Mouse (Mus musculus) bone marrow, adult 2 months (tissue): ENCODE measurements at regions not wholly inside any gene's neighbourhood (a gene's known extent, or its start where the extent isn't known, plus 50 kb on each side); places are given as distances from the start of the nearest gene placed in this dataset.

ENCODE experiments used
- H3K27ac ChIP-seq: fragments of 200-500 bp; 2 replicates; pipeline ENCODE4 v1.5.1; 2012; ENCODE audit warnings: low read depth, mild to moderate bottlenecking, control low read depth, inconsistent platforms, low read length; ENCODE audit not compliant: control insufficient read depth, poor library complexity, insufficient read depth
- H3K4me1 ChIP-seq: fragments of 200-500 bp; 2 replicates; pipeline ENCODE4 v1.6.1; 2011; ENCODE audit warnings: low read length; ENCODE audit not compliant: control insufficient read depth, insufficient read depth
- H3K4me3 ChIP-seq: fragments of 200-500 bp; replicated peaks from 2 replicates; pipeline ENCODE3; 2011; ENCODE audit warnings: mild to moderate bottlenecking, low read depth, low read length, control low read depth; ENCODE audit not compliant: control insufficient read depth
- CTCF ChIP-seq: fragments of 200-500 bp; IDR thresholded peaks from 2 replicates; pipeline ENCODE4 v1.5.1; 2011; ENCODE audit warnings: low read length, control low read depth; ENCODE audit not compliant: control insufficient read depth, insufficient read depth
- POLR2A ChIP-seq: fragments of 200-500 bp; IDR thresholded peaks from 2 replicates; pipeline ENCODE4 v1.6.1; 2011; ENCODE audit warnings: low read depth, mild to moderate bottlenecking, control low read depth, low read length, borderline replicate concordance; ENCODE audit not compliant: control insufficient read depth
- WGBS: fragments of 180-500 bp; shearing (Covaris S2); methylation state at CpG from one replicate; pipeline ENCODE4 v1.1.7; 2018; 5-methylcytosine and 5-hydroxymethylcytosine counted together

DNA sequence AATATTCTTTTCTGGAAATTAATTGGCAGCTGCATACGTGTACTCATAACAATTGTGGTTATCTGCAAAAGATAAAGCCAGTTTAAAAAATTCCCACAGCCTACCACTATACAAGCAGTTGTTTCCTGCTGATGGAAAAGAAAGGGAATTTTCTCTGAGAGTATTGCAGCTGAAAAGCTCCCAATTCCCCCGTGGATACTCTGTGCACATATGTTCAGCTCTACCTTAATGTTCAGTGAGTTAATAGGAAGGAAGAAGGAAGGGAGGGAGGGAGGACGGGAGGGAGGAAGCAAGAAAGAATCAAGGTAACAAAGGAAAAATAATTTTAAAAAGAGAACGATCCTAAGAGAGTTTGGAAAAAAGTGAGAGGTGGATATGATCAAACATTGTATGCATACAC lies 1333.9 kb upstream of the Slc10a2 start:
- no peaks in the 10 kb centered on the region for H3K4me1 ChIP-seq
- no peak overlapping the region for H3K27ac ChIP-seq
- TF ChIP-seq CTCF (no peak), POLR2A (no peak)
- WGBS: 50% methylated on average over 4 of the region's 4 CpGs
- no peak overlapping the region for H3K4me3 ChIP-seq
